Mouse (Mus musculus): ENCODE measurements at regions not wholly inside any gene's neighbourhood (a gene's known extent, or its start where the extent isn't known, plus 50 kb on each side); places are given as distances from the start of the nearest gene placed in this dataset.

DNA sequence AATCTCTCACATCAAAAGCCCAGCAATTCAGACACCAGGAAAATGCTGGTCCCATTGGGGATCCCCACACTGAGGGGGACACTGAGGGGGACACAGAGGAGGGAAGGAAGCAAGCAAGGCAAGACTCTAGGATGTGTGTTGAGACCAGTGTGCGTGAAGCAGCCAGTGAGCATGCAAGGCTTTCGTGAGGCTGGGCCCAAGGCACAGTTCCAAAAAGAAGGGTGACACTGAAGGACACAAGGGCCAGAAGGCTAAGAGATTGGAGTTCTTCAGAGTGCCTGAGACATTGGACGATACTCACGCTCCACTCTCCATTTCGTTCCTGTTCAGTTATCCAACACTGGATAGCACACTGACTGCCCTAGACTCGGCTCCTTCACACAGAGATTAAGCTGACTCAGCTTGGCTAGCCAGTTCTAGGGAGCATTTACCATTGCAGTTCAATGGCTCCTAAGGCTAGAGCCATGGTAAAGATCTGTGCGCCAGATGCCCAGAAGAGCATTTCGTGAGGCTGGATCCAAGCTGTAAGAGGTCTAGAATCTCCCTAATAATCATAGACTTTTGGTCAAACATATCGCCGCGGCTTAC, 150.1 kb downstream of the Zfp36l1 start:
- TF ChIP-seq MAX (IDR thresholded peaks at IDR 0.05), result no peak
- TF ChIP-seq CTCF (IDR thresholded peaks at IDR 0.05; ENCODE audit: control insufficient read depth, insufficient read depth, insufficient read length), result no peak
- no peak for TF ChIP-seq USF1 (IDR thresholded peaks at IDR 0.05; ENCODE audit: low read depth)

Measured in C2C12 (cell line).